Mouse (Mus musculus) MEL (cell line): ENCODE data around the gene Plxna4. TPM values are rescaled to one million over a fixed set of nuclear protein-coding genes. Genes with fewer than 3 reads are reported as not detected.

ENCODE experiments used
- DNase-seq: peaks from one replicate; pipeline ENCODE4 v3.0.0; 2011; ENCODE audit warnings: low read depth, low spot score
- H3K27ac ChIP-seq: 2 replicates; pipeline ENCODE4 v1.5.1; 2012; ENCODE audit warnings: low read depth, mild to moderate bottlenecking, control low read depth, low read length, moderate library complexity; ENCODE audit not compliant: control insufficient read depth
- H3K27me3 ChIP-seq, 2 experiments: fragments of 150-350 bp in 1 of 2; sonication (generic) in 1 of 2; 2 replicates each; pipeline ENCODE4 v1.6.1; 2012; ENCODE audit warnings: low read length in 2 of 2, mild to moderate bottlenecking in 2 of 2, improper control_type of control experiment in 1 of 2, moderate library complexity in 1 of 2; ENCODE audit not compliant: insufficient read depth in 2 of 2, control insufficient read depth in 1 of 2
- H3K36me3 ChIP-seq, 2 experiments: 2 replicates each; pipeline ENCODE4 v1.6.1; 2012 to 2014; ENCODE audit warnings: low read length in 2 of 2, improper control_type of control experiment in 1 of 2, inconsistent platforms in 1 of 2, mild to moderate bottlenecking in 1 of 2; ENCODE audit not compliant: insufficient read depth in 2 of 2, control insufficient read depth in 1 of 2
- H3K4me1 ChIP-seq, 2 experiments: fragments of 150-350 bp in 1 of 2; sonication (generic) in 1 of 2; 2 replicates each; pipeline ENCODE4 v1.6.1; 2012; ENCODE audit warnings: low read length in 2 of 2, improper control_type of control experiment in 1 of 2, mild to moderate bottlenecking in 1 of 2; ENCODE audit not compliant: insufficient read depth in 2 of 2, control insufficient read depth in 1 of 2
- H3K4me3 ChIP-seq, 2 experiments: fragments of 150-350 bp in 1 of 2; sonication (generic) in 1 of 2; 2 replicates each; pipeline ENCODE4 v1.5.1; 2012; ENCODE audit warnings: low read depth in 2 of 2, low read length in 2 of 2, mild to moderate bottlenecking in 2 of 2, moderate library complexity in 2 of 2, control low read depth in 1 of 2, improper control_type of control experiment in 1 of 2; ENCODE audit not compliant: control insufficient read depth in 1 of 2, insufficient read depth in 1 of 2
- H3K79me2 ChIP-seq: 2 replicates; pipeline ENCODE4 v1.6.1; 2012; ENCODE audit warnings: mild to moderate bottlenecking, low read length, moderate library complexity; ENCODE audit not compliant: control insufficient read depth, poor library complexity, insufficient read depth
- H3K9ac ChIP-seq: 2 replicates; pipeline ENCODE4 v1.6.1; 2012; ENCODE audit warnings: low read depth, mild to moderate bottlenecking, control low read depth, low read length, moderate library complexity; ENCODE audit not compliant: control insufficient read depth, poor library complexity, severe bottlenecking
- H3K9me3 ChIP-seq: fragments of 150-350 bp; sonication (generic); replicated peaks from 2 replicates; pipeline ENCODE4 v1.6.1; 2012; ENCODE audit warnings: mild to moderate bottlenecking, low read length, improper control_type of control experiment, moderate library complexity; ENCODE audit not compliant: insufficient read depth
- BHLHE40 ChIP-seq: IDR thresholded peaks from 2 replicates; pipeline ENCODE4 v1.6.1; 2012; ENCODE audit warnings: low read depth, mild to moderate bottlenecking, inconsistent platforms, low read length, improper control_type of control experiment, borderline replicate concordance
- CTCF ChIP-seq, 3 experiments: IDR thresholded peaks in 2 of 3; conservative IDR thresholded peaks in 1 of 3; 2 replicates each; pipeline ENCODE4 v1.5.1; 2011 to 2012; ENCODE audit warnings: low read length in 3 of 3, low read depth in 2 of 3, mild to moderate bottlenecking in 2 of 3, improper control_type of control experiment in 1 of 3, inconsistent platforms in 1 of 3, mixed read lengths in 1 of 3, moderate library complexity in 1 of 3; ENCODE audit not compliant: control insufficient read depth in 1 of 3, insufficient read depth in 1 of 3, poor library complexity in 1 of 3, severe bottlenecking in 1 of 3
- ELF1 ChIP-seq: IDR thresholded peaks from 2 replicates; pipeline ENCODE4 v1.6.1; 2014; ENCODE audit warnings: low read depth, mild to moderate bottlenecking, inconsistent platforms, low read length, improper control_type of control experiment, moderate library complexity
- ETS1 ChIP-seq: IDR thresholded peaks from 2 replicates; pipeline ENCODE4 v1.6.1; 2012; ENCODE audit warnings: low read depth, mild to moderate bottlenecking, inconsistent platforms, low read length, improper control_type of control experiment, moderate library complexity
- GABPA ChIP-seq: IDR thresholded peaks from 2 replicates; pipeline ENCODE4 v1.6.1; 2012; ENCODE audit warnings: low read depth, mild to moderate bottlenecking, inconsistent platforms, low read length, improper control_type of control experiment, moderate library complexity
- HCFC1 ChIP-seq: IDR thresholded peaks from 2 replicates; pipeline ENCODE4 v1.6.1; 2012; ENCODE audit warnings: low read depth, mild to moderate bottlenecking, inconsistent platforms, low read length, improper control_type of control experiment, moderate library complexity
- JUND ChIP-seq: IDR thresholded peaks from 2 replicates; pipeline ENCODE4 v1.6.1; 2011; ENCODE audit warnings: low read depth, mild to moderate bottlenecking, improper control_type of control experiment, low read length
- KAT2A ChIP-seq: conservative IDR thresholded peaks from 2 replicates; pipeline ENCODE4 v1.6.1; 2012; ENCODE audit warnings: low read depth, low read length, improper control_type of control experiment, inconsistent platforms
- MAFK ChIP-seq: IDR thresholded peaks from 2 replicates; pipeline ENCODE4 v1.6.1; 2011; ENCODE audit warnings: low read depth, mild to moderate bottlenecking, low read length, improper control_type of control experiment, borderline replicate concordance
- MAZ ChIP-seq: IDR thresholded peaks from 2 replicates; pipeline ENCODE4 v1.6.1; 2012; ENCODE audit warnings: low read depth, mild to moderate bottlenecking, inconsistent platforms, low read length, improper control_type of control experiment
- MXI1 ChIP-seq: IDR thresholded peaks from 2 replicates; pipeline ENCODE4 v1.6.1; 2011; ENCODE audit warnings: mild to moderate bottlenecking, low read depth, low read length, improper control_type of control experiment
- MYB ChIP-seq: IDR thresholded peaks from 2 replicates; pipeline ENCODE4 v1.6.1; 2011; ENCODE audit warnings: mild to moderate bottlenecking, low read depth, low read length, improper control_type of control experiment
- NRF1 ChIP-seq: IDR thresholded peaks from 2 replicates; pipeline ENCODE4 v1.6.1; 2014; ENCODE audit warnings: low read depth, mild to moderate bottlenecking, inconsistent platforms, low read length, improper control_type of control experiment, moderate library complexity; ENCODE audit not compliant: poor library complexity, insufficient read depth, severe bottlenecking
- POLR2A ChIP-seq, 2 experiments: IDR thresholded peaks; 2 replicates each; pipeline ENCODE4 v1.6.1; 2011 to 2012; ENCODE audit warnings: low read length in 2 of 2, mild to moderate bottlenecking in 2 of 2, control low read depth in 1 of 2, improper control_type of control experiment in 1 of 2, low read depth in 1 of 2, moderate library complexity in 1 of 2; ENCODE audit not compliant: control insufficient read depth in 1 of 2, insufficient read depth in 1 of 2, poor library complexity in 1 of 2
- POLR2AphosphoS2 ChIP-seq: IDR thresholded peaks from 2 replicates; pipeline ENCODE4 v1.6.1; 2011; ENCODE audit warnings: low read length, improper control_type of control experiment
- RCOR1 ChIP-seq: IDR thresholded peaks from 2 replicates; pipeline ENCODE4 v1.6.1; 2012; ENCODE audit warnings: low read depth, mild to moderate bottlenecking, inconsistent platforms, low read length, improper control_type of control experiment
- SIN3A ChIP-seq: IDR thresholded peaks from 2 replicates; pipeline ENCODE4 v1.6.1; 2012; ENCODE audit warnings: low read length, improper control_type of control experiment, inconsistent platforms
- SMC3 ChIP-seq: IDR thresholded peaks from 2 replicates; pipeline ENCODE4 v1.6.1; 2011; ENCODE audit warnings: low read depth, low read length, improper control_type of control experiment
- TAL1 ChIP-seq: IDR thresholded peaks from 2 replicates; pipeline ENCODE4 v1.6.1; 2012; ENCODE audit warnings: mild to moderate bottlenecking, inconsistent platforms, low read length, moderate library complexity, mixed read lengths
- ZKSCAN1 ChIP-seq: IDR thresholded peaks from 2 replicates; pipeline ENCODE4 v1.6.1; 2012; ENCODE audit warnings: low read depth, mild to moderate bottlenecking, inconsistent platforms, low read length, improper control_type of control experiment, moderate library complexity
- ZMIZ1 ChIP-seq: IDR thresholded peaks from 2 replicates; pipeline ENCODE4 v1.6.1; 2012; ENCODE audit warnings: low read depth, mild to moderate bottlenecking, inconsistent platforms, low read length, improper control_type of control experiment, moderate library complexity
- polyA plus RNA-seq, 2 experiments: library from polyadenylated mRNA; stranded (reverse) in 1 of 2; unstranded in 1 of 2; fragments of >175 nt in 1 of 2; fragments of >200 nt in 1 of 2; gene quantifications; 2 replicates each; pipeline versions ENCODE4 v1.2.1 to v1.2.4; 2012; ENCODE audit warnings: low replicate concordance in 2 of 2, low read depth in 1 of 2; ENCODE audit not compliant: insufficient read length in 2 of 2, insufficient read depth in 1 of 2, missing spikeins in 1 of 2
- total RNA-seq: library from RNA; depleted of rRNA; stranded (reverse); fragments of 300-350 nt; gene quantifications from 2 replicates; pipeline ENCODE4 v1.2.3, GENCODE M21; 2012

The Plxna4 gene
- total and polyA plus RNA-seq, 3 experiments: 0.01 TPM; not detected in 2

- TF ChIP-seq CTCF (IDR thresholded peaks at IDR 0.05 in 2 of 3, conservative IDR thresholded peaks at IDR 0.05 in 1 of 3; ENCODE audit: control insufficient read depth in 1 of 3, insufficient read depth in 1 of 3, low read depth in 2 of 3, low read length in 3 of 3, poor library complexity in 1 of 3, severe bottlenecking in 1 of 3): no peak
- H3K27ac ChIP-seq: no peak overlapping the region
- no peaks in the 10 kb centered on the region for H3K27me3 ChIP-seq
These were observed 176.7 kb downstream of the Plxna4 start for GRCm38 (mm10) chr6:32411325-32411724.

GRCm38 (mm10) chr6:32409625-32410024 lies 178.4 kb downstream of the Plxna4 start:
- DNase-seq: no peak
- H3K27ac ChIP-seq: no peak overlapping the region
- H3K9ac ChIP-seq: no peak overlapping the region
- no peak overlapping the region for H3K4me3 ChIP-seq
- no peaks in the 10 kb centered on the region for H3K4me1 ChIP-seq
- H3K79me2 ChIP-seq: no peaks in the 10 kb centered on the region
- H3K36me3 ChIP-seq: no peaks in the 10 kb centered on the region
- TF ChIP-seq NRF1: no peak
- no peak for TF ChIP-seq ZMIZ1
- no peak for TF ChIP-seq TAL1
- no peak for TF ChIP-seq MAZ
- TF ChIP-seq MYB: no peak
- TF ChIP-seq SMC3: no peak
- no peak for TF ChIP-seq MXI1
- TF ChIP-seq RCOR1: no peak
- TF ChIP-seq POLR2AphosphoS2: no peak
- no peak for TF ChIP-seq HCFC1
- TF ChIP-seq ZKSCAN1: no peak
- TF ChIP-seq JUND: no peak
- no peak for TF ChIP-seq GABPA
- no peaks in the 10 kb centered on the region for H3K27me3 ChIP-seq
- H3K9me3 ChIP-seq: no peaks in the 10 kb centered on the region

More at GRCm38 (mm10) chr6:32411325-32411724, 176.7 kb downstream of the Plxna4 start:
- Histone ChIP-seq H3K4me3 (no peak overlapping the region), H3K79me2 (no peaks in the 10 kb centered on the region), H3K4me1 (no peaks in the 10 kb centered on the region), H3K9me3 (no peaks in the 10 kb centered on the region), H3K36me3 (no peaks in the 10 kb centered on the region), H3K9ac (no peak overlapping the region)
- no peak for DNase-seq

DNA sequence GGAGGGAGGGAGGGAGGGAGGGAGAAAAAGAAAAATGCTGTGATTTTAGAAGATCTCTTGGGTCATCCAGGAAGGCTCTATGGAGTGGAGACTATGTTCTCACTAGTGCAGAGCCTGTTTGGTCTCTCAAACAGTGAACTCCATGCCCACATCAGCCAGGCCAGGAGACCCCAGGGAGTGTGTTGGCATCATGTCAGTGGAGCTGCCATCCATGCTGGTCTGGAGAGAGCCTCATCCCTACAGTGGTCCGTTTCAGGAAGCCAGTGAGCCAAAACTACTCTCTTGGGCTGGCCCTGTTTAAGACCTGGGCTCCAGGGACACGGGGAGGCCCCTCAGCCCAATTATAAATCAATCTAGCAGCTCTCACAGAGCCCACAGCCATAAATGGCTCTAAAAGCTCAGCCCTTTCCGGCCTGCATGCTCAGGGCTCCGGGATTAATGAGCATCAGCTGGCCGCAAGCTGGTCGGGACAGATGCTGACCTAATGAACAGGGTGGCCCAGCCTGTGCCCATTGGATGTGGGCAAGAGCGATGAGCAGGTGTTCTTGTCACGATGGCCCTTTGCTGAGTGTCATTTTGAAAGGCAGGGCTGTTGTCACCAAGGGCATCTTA lies 180.3 kb downstream of the Plxna4 start:
- DNase-seq: no peak
- H3K79me2 ChIP-seq: no peaks in the 10 kb centered on the region
- no peaks in the 10 kb centered on the region for H3K4me1 ChIP-seq
- H3K9ac ChIP-seq: no peak overlapping the region
- no peaks in the 10 kb centered on the region for H3K9me3 ChIP-seq
- H3K4me3 ChIP-seq: no peak overlapping the region
- H3K27ac ChIP-seq: no peak overlapping the region
- H3K27me3 ChIP-seq: no peaks in the 10 kb centered on the region
- TF ChIP-seq RCOR1 (no peak), KAT2A (no peak), POLR2A (IDR thresholded peaks at IDR 0.05; ENCODE audit: control insufficient read depth in 1 of 2, insufficient read depth in 1 of 2, low read depth in 1 of 2, low read length in 2 of 2, poor library complexity in 1 of 2) (no peak), ETS1 (no peak), SMC3 (no peak), TAL1 (no peak), ELF1 (no peak), BHLHE40 (no peak), ZMIZ1 (no peak), SIN3A (no peak), MAFK (no peak), MAZ (no peak), HCFC1 (no peak), POLR2AphosphoS2 (no peak)
- no peaks in the 10 kb centered on the region for H3K36me3 ChIP-seq
